Comparison of ENCODE assay signal across 1 mouse cellular context in genomic region chr15:103020899-103021418, GRCm38 (mm10).
A peak's percentile ranks its signal among the peaks of the same experiment; 100 is the strongest.
TF ChIP-seq lines count a peak whose summit lies in the region.

No protein-coding gene starts in this region.

TF ChIP-seq in MEL, 35 proteins besides CTCF, POLR2A, EP300 and RAD21:
- TF ChIP-seq GATA1 (IDR thresholded peaks at IDR 0.05; ENCODE audit: low read depth, low read length) (no peak), MAZ (IDR thresholded peaks at IDR 0.05; ENCODE audit: low read depth, low read length) (peak; percentile 81), MAFK (IDR thresholded peaks at IDR 0.05; ENCODE audit: borderline replicate concordance, low read depth, low read length) (no peak), HCFC1 (IDR thresholded peaks at IDR 0.05; ENCODE audit: low read depth, low read length) (peak; percentile 68; the same call in 1 of the 2 replicates), USF1 (IDR thresholded peaks at IDR 0.05; ENCODE audit: low read depth, low read length) (peak; percentile 99), USF2 (IDR thresholded peaks at IDR 0.05; ENCODE audit: borderline replicate concordance in 1 of 2, insufficient read depth in 1 of 2, low read depth in 1 of 2, low read length in 2 of 2) (peak; percentile 83 to 97; a peak in 3 of 4 replicates), MAX (IDR thresholded peaks at IDR 0.05; ENCODE audit: low read length) (peak; percentile 98), BHLHE40 (IDR thresholded peaks at IDR 0.05; ENCODE audit: borderline replicate concordance, low read depth, low read length) (no peak), TBP (IDR thresholded peaks at IDR 0.05; ENCODE audit: low read depth, low read length) (0 out of 2 replicates have a peak, but pooled peaks have one; percentile 45), CHD2 (IDR thresholded peaks at IDR 0.05; ENCODE audit: low read length) (peak; percentile 70)
